ENCODE assay signal across 13 mouse cellular contexts in genomic region chr8:70772890-70773289, GRCm38 (mm10). TPM values are rescaled to one million over a fixed set of nuclear protein-coding genes. Genes with fewer than 3 reads are reported as not detected.
DNase-seq lines count a peak whose midpoint lies in the region; ATAC-seq and TF ChIP-seq lines count a peak whose summit lies in the region.
"Had no signal": no experiment of that assay in that cellular context is flagged by ENCODE, and none has a peak within 500 bp of the region (broad histone marks: within the 10 kb centered on the region; RNA-seq: fewer than 3 reads in every experiment).

No protein-coding gene starts in this region.

- intact Hi-C loops in left cerebral cortex, adult 2 months (cut with DNase I) = no loop called here
- intact Hi-C loops in left cerebral cortex, postnatal 4 days (cut with DNase I) = no loop called here

- DNase-seq in left cerebral cortex, adult 2 months (ENCODE audit: extremely low spot score in 1 of 2, low spot score in 2 of 2) = no peak
- no peak for DNase-seq in left cerebral cortex, postnatal 4 days
- DNase-seq in MN1 (ENCODE audit: low spot score) = peak; percentile 85
- DNase-seq in spleen, postnatal 14 days (ENCODE audit: low spot score in 2 of 2) = no peak
- no peak for DNase-seq in liver
- DNase-seq: heart, adult 2 months; kidney, adult 2 months; layer of hippocampus, postnatal 36 days; liver, embryonic 13.5 days had no signal

- no peaks in the 10 kb centered on the region for H3K9me3 ChIP-seq in forebrain, embryonic 13.5 days (replicated peaks)
- no peaks in the 10 kb centered on the region for H3K9me3 ChIP-seq in forebrain, embryonic 12.5 days
- no peaks in the 10 kb centered on the region for H3K9me3 ChIP-seq in limb, embryonic 15.5 days
- H3K9me3 ChIP-seq: liver, embryonic 13.5 days; megakaryocyte, embryonic 14.5 days had no signal

- ATAC-seq in forebrain, embryonic 13.5 days = no peak
- ATAC-seq in forebrain, embryonic 12.5 days (ENCODE audit: low FRiP score) = no peak
- ATAC-seq in limb, embryonic 15.5 days (ENCODE audit: insufficient number of reproducible peaks, low FRiP score, low TSS enrichment, low read depth) = no peak

- peaks cover 42% of the 10 kb centered on the region for H3K4me1 ChIP-seq in forebrain, embryonic 13.5 days
- H3K4me1 ChIP-seq in forebrain, embryonic 12.5 days = peaks cover 44% of the 10 kb centered on the region
- peaks cover 58% of the 10 kb centered on the region for H3K4me1 ChIP-seq in limb, embryonic 15.5 days

- H3K36me3 ChIP-seq in forebrain, embryonic 13.5 days (ENCODE audit: poor library complexity, severe bottlenecking) = peaks cover 68% of the 10 kb centered on the region
- H3K36me3 ChIP-seq in forebrain, embryonic 12.5 days (replicated peaks) = peaks cover 65% of the 10 kb centered on the region
- peaks cover 60% of the 10 kb centered on the region for H3K36me3 ChIP-seq in limb, embryonic 15.5 days

- 90% methylated on average over 9 of the region's 9 CpGs for WGBS in forebrain, embryonic 13.5 days
- 90% methylated on average over 9 of the region's 9 CpGs for WGBS in forebrain, embryonic 12.5 days
- WGBS in limb, embryonic 15.5 days = 73% methylated on average over 9 of the region's 9 CpGs

- H3K27ac ChIP-seq in forebrain, embryonic 13.5 days = peak overlapping the region; percentile 70
- no peak overlapping the region for H3K27ac ChIP-seq in forebrain, embryonic 12.5 days
- peak overlapping the region; percentile 66; the same call in 1 of the 2 replicates for H3K27ac ChIP-seq in left cerebral cortex, adult 2 months
- peak overlapping the region; percentile 85 for H3K27ac ChIP-seq in limb, embryonic 15.5 days
- H3K27ac ChIP-seq: heart, adult 2 months; liver, embryonic 13.5 days had no signal

- no peak overlapping the region for H3K4me3 ChIP-seq in forebrain, embryonic 13.5 days
- H3K4me3 ChIP-seq in forebrain, embryonic 12.5 days (replicated peaks) = no peak overlapping the region
- no peak overlapping the region for H3K4me3 ChIP-seq in left cerebral cortex, adult 2 months
- H3K4me3 ChIP-seq in limb, embryonic 15.5 days = no peak overlapping the region
- H3K4me3 ChIP-seq: heart, adult 2 months; liver, embryonic 13.5 days; megakaryocyte, embryonic 14.5 days had no signal

- peak overlapping the region; percentile 99; the same call in 1 of the 2 replicates for H3K9ac ChIP-seq in forebrain, embryonic 13.5 days
- H3K9ac ChIP-seq in forebrain, embryonic 12.5 days = no peak overlapping the region
- H3K9ac ChIP-seq in limb, embryonic 15.5 days = no peak overlapping the region

- H3K27me3 ChIP-seq in forebrain, embryonic 13.5 days = no peaks in the 10 kb centered on the region
- H3K27me3 ChIP-seq in forebrain, embryonic 12.5 days = peaks cover 5% of the 10 kb centered on the region
- H3K27me3 ChIP-seq in limb, embryonic 15.5 days = no peaks in the 10 kb centered on the region
- H3K27me3 ChIP-seq: liver, embryonic 13.5 days had no signal

- H3K4me2 ChIP-seq in forebrain, embryonic 13.5 days = peak overlapping the region; percentile 93
- H3K4me2 ChIP-seq in forebrain, embryonic 12.5 days = no peak overlapping the region
- H3K4me2 ChIP-seq in limb, embryonic 15.5 days = 0 out of 2 replicates have a peak overlapping the region, but pooled peaks have one; percentile 35
- H3K4me2 ChIP-seq: liver, embryonic 13.5 days had no signal

- TF ChIP-seq CTCF in left cerebral cortex, adult 2 months (IDR thresholded peaks at IDR 0.05) = no peak

RNA-seq across cellular contexts. Expression of gene Pik3r2, which starts 3.6 kb away (rescaled TPM):
- 84.3 and 84.6 TPM in 2 replicates for polyA plus RNA-seq in forebrain, embryonic 13.5 days (2015; fragmentation: Nextera tagmentation; extraction: Ambion mirVana)
- 72.7 and 79.1 TPM in 2 replicates for polyA plus RNA-seq in forebrain, embryonic 12.5 days (2016; fragmentation: Nextera tagmentation; extraction: Ambion mirVana)
- 100 to 1,000 TPM; 159 to 160 TPM for total RNA-seq in left cerebral cortex, adult 2 months (2021)
- total RNA-seq in left cerebral cortex, postnatal 4 days (2021) = 100 to 1,000 TPM; 187 to 198 TPM
- polyA plus RNA-seq in limb, embryonic 15.5 days (2015; fragmentation: Nextera tagmentation; extraction: Ambion mirVana) = 85.8 and 91.4 TPM in 2 replicates

RNA-seq across cellular contexts. Expression of gene Mpv17l2, which starts 12.1 kb away (rescaled TPM):
- 44.8 and 48.0 TPM in 2 replicates for polyA plus RNA-seq in forebrain, embryonic 13.5 days (2015; fragmentation: Nextera tagmentation; extraction: Ambion mirVana)
- 33.2 and 34.5 TPM in 2 replicates for polyA plus RNA-seq in forebrain, embryonic 12.5 days (2016; fragmentation: Nextera tagmentation; extraction: Ambion mirVana)
- 10 to 100 TPM; 33.3 to 35.7 TPM for total RNA-seq in left cerebral cortex, adult 2 months (2021)
- total RNA-seq in left cerebral cortex, postnatal 4 days (2021) = 10 to 100 TPM; 31.7 to 32.6 TPM
- polyA plus RNA-seq in limb, embryonic 15.5 days (2015; fragmentation: Nextera tagmentation; extraction: Ambion mirVana) = 41.9 and 46.1 TPM in 2 replicates

RNA-seq across cellular contexts. Expression of gene Rab3a, which starts 18.4 kb away (rescaled TPM):
- 180 and 188 TPM in 2 replicates for polyA plus RNA-seq in forebrain, embryonic 13.5 days (2015; fragmentation: Nextera tagmentation; extraction: Ambion mirVana)
- 87.8 and 95.4 TPM in 2 replicates for polyA plus RNA-seq in forebrain, embryonic 12.5 days (2016; fragmentation: Nextera tagmentation; extraction: Ambion mirVana)
- total RNA-seq in left cerebral cortex, adult 2 months (2021) = 100 to 1,000 TPM; 808 to 835 TPM
- 100 to 1,000 TPM; 414 to 476 TPM for total RNA-seq in left cerebral cortex, postnatal 4 days (2021)
- polyA plus RNA-seq in limb, embryonic 15.5 days (2015; fragmentation: Nextera tagmentation; extraction: Ambion mirVana) = 17.1 and 19.4 TPM in 2 replicates

RNA-seq across cellular contexts. Expression of gene Mast3, which starts 32.0 kb away (rescaled TPM):
- 15.8 and 16.0 TPM in 2 replicates for polyA plus RNA-seq in forebrain, embryonic 13.5 days (2015; fragmentation: Nextera tagmentation; extraction: Ambion mirVana)
- polyA plus RNA-seq in forebrain, embryonic 12.5 days (2016; fragmentation: Nextera tagmentation; extraction: Ambion mirVana) = 14.5 and 16.8 TPM in 2 replicates
- 100 to 1,000 TPM; 369 to 386 TPM for total RNA-seq in left cerebral cortex, adult 2 months (2021)
- total RNA-seq in left cerebral cortex, postnatal 4 days (2021) = 10 to 100 TPM; 78.2 to 86.3 TPM
- polyA plus RNA-seq in limb, embryonic 15.5 days (2015; fragmentation: Nextera tagmentation; extraction: Ambion mirVana) = 13.8 and 14.4 TPM in 2 replicates

RNA-seq across cellular contexts. Expression of gene Il12rb1, which starts 35.4 kb away (rescaled TPM):
- polyA plus RNA-seq in forebrain, embryonic 13.5 days (2015; fragmentation: Nextera tagmentation; extraction: Ambion mirVana) = 0.09 TPM in 1 of 2 replicates, not detected in the other
- polyA plus RNA-seq in forebrain, embryonic 12.5 days (2016; fragmentation: Nextera tagmentation; extraction: Ambion mirVana) = not detected in 2 replicates
- total RNA-seq in left cerebral cortex, adult 2 months (2021) = under 1 TPM; 0.77 to 0.82 TPM
- under 1 TPM; 0.20 to 0.22 TPM for total RNA-seq in left cerebral cortex, postnatal 4 days (2021)
- 0.13 and 0.35 TPM in 2 replicates for polyA plus RNA-seq in limb, embryonic 15.5 days (2015; fragmentation: Nextera tagmentation; extraction: Ambion mirVana)
- total RNA-seq: heart, adult 2 months had no signal
